Mouse (Mus musculus): Measurements from ENCODE around the gene Magi3.

Magi3 gene

DNA sequence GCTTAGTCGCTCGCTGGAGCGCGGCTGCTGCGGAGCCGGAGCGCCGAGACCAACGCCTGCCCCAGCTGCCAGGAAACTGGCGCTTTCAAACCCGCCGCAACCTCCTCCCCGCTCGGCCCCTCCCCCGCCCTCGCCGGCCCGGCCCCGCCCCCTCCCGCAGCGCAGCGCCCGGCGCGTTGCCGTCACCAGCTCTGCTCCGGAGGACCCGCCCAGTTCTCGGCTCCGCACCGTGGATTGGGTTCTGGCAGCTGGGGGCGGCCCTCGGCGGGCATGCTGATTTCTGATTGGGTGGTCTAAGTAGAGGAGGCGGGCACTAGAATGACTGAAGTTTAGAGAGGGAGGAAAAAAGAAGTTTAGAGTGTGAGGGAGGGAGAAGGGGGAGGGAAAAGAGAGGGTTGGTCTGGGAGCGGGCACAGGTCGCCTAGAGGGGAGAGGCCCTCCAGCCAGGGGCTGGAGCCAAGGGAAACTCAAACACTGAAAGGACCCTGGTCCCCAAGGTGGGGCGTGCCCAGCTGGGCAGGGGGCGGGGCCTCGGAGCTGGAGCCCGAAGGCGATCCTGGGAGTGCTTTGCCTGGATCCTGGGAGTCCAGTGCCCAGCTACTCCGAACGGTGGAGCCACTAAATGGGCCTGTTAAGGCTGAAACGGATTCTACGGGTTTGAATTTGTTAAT lies at the start of gene Magi3:
Gene Magi3, minus strand, starts transcription at position 80 of the 671 bp plus-strand sequence.
- DNase-seq: peak; percentile 97

DNA sequence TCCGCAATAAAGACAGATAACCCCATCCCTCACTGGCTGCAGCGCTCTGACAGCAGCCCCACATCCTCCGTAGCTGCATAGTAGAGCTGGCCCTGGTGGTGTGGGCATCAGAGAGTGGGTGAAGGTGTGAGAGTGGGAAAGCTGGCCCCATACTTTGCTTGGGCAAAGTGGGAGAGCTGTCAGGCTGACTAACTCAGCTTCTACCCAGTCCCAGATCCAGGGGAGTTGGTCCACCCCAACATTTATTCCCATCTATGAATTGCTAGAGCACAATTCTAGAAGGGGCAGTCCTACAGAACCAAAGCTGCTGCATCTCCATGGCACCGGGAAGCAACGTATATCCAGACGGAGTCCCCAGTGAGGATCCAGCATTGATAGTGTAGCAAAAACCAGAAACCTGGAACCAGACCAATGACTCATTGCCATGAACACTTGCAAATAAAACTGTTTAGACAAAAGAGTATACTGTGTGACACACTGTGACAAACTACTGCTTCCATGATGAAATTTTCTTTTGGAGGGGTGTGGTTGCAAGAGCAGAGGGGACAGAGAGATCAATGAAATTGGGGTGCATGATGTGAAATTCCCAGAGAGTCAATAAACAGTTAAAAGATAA lies 44.5 kb upstream of the Magi3 start:
- DNase-seq: no peak

DNA sequence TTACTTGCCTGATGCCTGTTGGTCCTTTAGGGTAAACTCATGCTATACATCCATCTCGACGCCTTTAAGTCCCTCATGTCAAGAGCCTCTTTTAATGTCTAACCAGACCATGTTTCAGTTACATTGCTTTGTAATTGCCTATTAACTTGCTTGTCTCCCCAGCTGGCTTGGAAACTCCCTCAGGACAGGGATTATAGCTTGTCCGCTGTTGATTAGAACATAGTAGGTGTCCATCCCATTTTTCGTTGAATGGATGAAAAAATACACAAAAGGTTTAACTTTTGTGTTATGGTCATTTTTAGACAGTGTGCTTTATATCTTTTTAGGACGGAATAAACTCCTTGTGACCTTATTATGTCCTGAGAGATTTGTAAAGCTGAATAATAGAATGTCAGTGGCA lies 40.0 kb upstream of the Magi3 start:
- no peak for DNase-seq

DNA sequence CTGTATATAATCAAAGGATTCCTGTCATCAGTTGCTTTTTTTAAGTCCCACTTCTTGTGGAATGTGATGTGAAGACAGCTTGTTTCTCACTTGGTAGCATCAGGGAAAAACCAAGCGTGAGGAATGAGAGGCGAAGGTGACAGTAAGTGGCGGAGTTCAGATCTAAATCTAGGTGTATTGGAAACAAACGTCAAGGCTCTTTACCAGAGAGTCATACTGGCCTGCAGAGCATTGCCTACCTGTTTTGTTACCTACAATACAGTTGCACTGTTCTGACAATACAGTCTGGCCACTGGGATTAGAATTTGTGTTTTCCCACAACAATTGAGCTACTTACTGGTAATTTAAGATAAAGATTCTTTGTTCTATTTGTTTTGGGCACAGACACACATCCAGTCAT lies 39.0 kb upstream of the Magi3 start:
- DNase-seq: no peak

DNA sequence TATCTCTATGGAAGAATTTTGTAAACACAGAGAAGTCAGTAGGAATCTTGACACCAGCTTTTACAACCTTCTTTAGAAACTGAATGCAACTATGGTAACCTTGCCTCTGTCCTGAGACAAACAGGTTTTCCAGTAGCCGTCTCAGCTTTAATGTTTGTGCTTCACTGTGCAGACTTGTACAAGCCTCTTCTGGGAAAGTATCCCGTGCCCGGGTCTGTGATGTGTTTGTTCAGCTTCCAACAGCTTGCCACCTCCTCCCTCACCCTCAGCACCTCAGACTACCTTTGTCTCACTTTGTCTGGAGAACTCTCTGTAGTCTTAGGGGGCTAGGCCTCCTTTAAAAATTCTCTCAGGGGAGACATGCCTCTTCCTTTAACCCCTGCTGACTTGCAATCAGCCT lies 36.9 kb upstream of the Magi3 start:
- peak; percentile 20 for DNase-seq

DNA sequence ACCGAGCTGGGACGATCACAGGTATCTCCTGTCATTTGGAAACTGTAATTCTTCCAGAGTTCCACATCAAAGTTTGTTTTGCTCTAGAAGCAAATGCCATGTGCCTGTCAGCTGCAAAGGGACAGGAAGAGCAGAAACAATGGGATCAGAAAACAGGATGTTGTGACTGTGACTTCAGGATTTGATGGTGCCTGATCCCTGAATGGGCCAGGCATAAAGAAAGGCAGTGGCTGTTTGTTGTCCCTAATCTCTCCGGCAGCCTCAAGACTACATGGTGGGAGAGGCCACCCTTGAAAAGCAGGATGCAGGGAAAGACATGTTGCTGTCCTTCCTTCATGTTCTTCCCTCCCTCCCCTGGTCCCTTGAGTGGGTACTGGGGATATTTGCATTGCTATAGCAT lies 33.6 kb upstream of the Magi3 start:
- no peak for DNase-seq

DNA sequence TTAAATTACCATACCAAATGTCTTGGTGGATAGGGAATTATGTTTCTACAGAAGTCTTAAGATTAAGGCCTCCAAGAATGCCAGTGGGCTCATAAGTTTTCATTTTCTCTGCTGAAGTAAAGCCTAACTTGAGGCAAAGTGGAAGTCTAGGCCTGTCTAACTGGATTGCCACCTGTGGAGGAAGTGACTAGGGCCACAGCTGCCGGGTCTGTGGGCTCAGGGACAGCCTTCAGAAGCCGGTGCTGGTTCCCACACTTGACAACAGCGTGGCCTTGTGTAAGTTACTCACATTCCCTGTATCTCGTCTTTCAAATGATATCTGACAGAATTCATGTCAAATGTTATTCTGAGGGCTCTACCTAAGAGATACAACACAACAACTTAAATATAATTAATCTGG lies 27.7 kb upstream of the Magi3 start:
- DNase-seq: peak; percentile 63

DNA sequence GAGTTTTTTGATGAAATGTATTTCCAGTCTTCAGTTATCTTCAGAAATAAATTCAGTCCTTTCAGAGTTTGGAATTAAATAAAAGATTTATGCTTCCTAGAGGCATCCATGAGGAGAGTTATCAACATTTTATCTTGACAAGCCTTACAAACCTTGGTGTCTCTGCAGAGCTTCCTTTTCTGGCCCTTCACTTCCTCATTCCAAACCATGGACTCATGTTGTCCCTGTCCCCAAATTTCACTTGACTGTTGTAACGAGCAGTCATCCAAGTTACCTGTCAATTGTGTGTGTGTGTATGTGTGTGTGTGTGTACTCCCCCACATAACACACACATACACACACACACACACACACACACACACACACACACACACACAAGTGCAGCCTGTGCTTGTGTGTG lies 26.9 kb upstream of the Magi3 start:
- no peak for DNase-seq

DNA sequence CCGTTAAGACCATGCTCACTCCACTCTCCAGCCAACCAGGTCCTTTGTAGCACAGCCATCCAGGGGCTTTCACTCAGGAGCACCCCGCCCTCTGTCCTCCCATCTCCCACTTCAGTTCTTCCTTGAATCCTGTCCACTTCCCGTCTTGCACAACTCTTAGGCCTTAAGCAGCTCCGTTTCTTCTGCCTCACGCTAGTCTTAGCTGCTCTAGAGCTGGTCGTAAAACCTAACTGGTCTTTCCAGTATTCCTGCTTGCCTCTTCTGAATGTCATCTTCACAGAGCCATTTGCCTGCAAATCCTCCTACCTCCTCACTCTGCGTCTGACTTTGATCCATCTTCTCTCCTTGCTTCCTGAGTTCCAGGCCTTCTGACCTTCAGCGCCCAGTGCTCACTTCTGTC lies 24.2 kb upstream of the Magi3 start:
- DNase-seq: no peak

DNA sequence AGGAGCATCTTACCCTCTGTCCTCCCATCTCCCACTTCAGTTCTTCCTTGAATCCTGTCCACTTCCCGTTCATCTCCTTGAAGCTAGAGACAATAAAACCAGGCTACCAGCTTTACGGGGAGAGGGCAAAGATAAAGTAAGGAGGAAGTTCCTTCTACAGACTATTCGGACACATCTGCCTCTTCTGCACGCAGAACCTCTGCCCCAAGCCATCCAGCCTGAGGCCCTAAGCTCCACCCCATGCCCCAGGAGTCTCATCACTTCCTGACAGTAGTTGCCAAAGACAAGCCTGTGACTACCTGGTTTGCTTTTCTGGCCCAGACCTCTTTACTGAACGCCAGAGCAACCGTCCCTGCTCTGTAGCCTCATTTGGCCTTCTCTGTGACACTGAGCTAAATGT lies 23.8 kb upstream of the Magi3 start:
- DNase-seq: no peak

DNA sequence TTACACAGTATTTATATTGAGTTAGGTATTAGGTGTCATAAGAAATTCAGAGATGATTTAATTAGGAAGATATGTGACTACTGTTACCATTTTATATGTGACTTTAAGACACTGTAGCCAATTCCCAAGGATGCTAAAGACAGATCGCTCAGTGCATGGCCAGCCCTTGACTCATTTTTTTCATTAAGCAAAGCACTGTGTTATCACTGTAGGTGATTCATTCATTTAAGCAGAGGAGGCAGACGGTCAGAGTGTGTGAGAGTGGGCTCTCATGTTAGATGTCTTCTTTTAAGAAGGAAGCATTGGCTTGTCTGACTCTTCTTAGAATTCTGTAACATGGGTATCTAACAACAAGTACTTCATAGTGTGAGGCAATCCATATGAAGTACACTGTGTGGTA lies 19.6 kb upstream of the Magi3 start:
- no peak for DNase-seq

DNA sequence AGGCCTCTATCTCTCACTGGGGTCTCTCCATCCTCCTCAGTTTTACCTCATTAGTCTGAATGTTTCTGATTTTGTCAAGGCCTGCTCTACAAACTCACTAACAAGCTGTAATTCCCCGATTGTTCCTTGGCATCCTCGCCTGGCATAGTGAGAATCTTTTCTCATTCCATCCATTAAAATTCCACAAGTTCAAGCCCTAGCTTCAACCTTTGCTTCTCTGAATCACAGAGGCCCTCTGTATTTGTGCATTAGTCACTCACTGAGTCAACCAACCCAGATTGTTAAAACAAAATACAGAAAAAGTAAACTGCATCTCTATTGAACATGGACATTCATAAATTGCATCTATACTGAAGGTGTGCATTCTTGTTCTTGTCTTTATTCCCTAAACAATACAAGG lies 19.2 kb upstream of the Magi3 start:
- DNase-seq: no peak

DNA sequence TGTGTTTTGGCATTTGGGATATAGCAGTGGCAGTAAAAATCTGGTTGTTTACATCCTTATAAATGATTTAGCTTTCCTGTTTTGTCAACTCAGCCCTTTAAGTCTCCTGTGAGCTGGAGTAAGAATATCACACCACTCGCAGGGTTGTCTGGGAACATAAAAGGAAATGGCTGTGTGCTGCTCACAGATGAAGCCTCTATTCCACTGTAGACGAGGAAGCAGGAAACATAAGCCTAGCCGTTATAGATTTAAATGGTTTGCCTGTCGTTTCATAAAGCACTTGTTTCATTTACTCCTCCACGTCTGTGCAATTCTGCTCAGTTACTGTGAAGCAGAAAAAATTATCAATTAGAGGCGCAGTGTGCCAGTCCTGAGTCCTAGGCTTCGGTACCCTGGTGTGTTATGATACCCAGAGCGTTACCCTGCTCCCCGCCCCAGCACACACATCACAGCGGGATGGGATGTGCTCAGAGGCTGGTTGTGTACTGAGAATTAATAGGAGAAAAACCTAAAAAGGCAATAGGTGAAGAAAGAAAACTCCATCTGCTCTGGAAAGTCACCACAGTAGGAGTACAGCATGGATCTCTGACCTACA lies 17.8 kb upstream of the Magi3 start:
- DNase-seq: no peak

DNA sequence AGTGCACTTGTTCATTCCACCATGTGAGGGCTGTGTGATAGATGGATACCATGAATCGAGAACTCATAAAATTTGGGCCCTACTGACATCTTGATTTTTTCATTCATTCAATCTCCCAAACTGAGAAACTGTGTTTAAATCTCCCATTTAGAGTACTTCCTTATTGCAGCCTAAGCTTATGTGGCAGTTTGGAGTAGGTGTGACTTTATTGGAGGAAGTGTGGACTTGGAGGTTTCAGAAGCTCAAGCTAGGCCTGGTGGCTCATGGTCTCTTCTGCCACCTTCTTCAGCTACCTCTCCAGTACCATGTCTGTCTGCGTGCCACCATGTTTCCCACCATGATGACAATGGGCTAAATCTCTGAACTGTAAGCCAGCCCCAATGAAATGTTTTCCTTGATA lies 15.9 kb upstream of the Magi3 start:
- DNase-seq: no peak

DNA sequence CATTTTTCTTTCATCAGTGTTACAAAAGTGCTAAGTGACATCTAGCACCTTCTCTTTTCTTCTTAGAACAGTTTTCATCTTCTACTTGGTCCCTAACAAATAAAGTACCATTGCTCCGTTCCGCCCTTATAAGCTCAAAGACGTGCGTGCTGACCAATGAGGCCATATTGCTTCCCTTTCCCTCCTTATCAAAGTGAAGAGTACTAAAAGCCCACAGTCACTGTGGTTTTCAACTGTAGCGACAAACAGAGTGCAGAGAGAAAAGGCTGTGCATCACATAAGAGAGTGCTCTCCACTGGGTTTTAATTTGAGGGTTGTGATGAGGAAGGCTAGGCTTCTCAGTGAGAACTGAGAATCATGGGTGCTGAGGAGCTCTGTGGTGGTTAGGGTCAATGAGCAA lies 14.9 kb upstream of the Magi3 start:
- no peak for DNase-seq

DNA sequence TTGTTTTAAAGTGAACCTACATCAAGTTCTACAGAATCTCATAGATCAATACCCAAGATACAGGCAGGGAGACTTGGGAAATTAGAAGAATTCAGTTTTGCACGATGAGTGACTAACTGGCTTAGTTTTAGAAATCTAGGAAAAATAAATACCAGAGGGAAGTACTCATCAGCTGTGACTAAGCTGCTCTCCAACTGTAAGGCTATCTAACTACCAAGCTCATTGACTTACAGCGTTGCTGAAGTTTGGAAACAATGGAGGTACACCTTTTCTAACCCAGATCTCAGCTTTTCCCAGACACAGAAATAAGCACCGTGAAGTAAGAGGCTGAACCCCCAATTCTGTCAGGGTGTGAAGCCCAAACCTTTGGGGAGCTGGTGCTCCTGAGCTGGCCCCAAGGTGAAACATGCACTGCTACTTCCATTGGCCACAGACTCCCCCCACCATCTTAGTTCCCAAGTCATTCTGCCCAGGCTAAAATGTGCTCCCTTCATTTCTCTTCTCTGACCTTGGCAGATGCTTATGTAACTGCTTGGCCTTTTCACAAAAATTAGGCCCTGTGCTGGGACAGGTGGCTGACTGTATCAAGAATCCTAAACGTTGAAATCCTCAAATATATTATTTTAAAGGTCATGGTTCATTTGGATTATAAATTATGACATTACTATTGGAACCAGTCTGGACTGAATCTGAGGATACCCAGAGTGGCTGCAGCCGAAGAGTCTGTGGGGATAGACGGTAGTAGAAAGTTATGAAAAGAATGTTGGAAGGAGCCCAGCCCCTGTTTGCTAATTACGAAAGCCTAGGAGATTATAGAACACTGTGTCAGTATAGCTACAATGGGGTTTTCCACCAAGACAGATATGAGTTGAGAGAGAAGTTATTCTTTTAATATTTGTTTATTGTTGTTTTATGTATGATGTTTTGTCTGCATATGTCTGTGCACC lies 13.5 kb upstream of the Magi3 start:
- DNase-seq: no peak

DNA sequence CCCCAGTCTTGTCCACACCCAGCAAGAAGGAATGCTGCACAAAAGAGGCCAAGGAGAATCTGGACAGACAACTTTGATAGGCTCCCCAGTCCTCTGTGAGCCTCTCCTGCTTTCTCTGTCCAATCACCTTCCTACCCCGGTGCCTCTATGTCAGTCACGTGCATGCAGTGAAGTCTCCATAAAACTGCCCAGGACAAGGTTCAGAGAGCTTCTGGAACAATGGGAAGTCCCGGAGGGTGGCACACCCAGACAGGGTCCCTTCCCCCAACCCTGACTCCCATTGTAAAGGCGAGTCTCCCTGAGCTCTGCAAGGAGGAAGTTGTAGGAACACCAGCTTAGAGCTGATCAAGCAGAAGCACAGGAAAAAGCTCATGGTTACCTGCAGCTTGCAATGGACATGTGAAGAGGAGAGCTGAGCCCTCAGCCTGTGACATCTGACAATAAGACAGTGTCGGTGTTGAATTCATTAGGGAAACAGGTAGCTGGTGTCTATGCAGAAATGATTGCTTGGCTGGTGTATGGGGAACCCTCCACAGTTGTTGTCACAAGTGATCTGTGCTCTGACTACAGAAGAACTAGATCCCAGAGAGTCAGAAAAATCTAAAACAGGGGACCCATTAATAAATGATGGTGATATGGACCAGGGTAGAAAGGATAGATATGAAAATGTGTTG lies 7.4 kb upstream of the Magi3 start:
- DNase-seq: no peak

DNA sequence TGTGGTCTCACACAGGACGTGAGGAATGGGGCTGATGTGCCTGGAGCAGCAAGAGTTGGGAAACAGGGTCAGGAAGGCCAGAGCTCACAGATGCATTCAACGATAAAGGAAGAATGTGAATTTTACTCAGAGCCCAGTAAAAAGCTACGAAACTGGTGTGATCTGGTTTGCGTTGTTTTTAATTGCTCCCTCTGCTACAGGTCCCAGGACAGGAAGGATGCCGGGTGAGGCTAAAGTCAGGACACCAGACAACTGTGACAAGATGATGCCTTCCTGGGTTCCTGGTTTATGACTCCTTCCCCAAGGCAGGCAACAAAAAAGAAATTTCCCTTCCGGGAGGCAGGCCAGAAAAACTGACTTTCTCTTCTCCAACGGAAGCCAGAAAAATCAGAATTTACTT lies 6.6 kb upstream of the Magi3 start:
- no peak for DNase-seq

DNA sequence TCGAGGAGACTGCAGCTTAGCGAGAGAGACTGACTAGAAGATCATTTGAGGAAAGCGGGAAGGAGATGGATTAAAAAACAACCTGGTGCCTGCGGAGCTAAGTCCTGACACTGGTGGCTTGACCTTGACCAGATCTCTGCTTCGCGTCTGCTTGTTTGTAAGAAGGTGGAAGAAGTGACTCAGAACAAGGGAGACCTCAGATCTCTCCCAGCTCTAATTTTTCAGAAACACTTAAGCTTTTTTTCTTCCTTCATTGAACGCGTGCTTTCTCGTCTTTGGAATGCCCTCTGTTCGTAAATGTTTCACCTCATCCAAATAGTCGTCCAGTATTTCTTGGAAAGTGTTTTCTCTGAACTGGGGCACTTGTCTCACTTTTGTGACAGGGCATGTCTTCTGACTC lies 982 bp upstream of the Magi3 start:
- DNase-seq: no peak

DNA sequence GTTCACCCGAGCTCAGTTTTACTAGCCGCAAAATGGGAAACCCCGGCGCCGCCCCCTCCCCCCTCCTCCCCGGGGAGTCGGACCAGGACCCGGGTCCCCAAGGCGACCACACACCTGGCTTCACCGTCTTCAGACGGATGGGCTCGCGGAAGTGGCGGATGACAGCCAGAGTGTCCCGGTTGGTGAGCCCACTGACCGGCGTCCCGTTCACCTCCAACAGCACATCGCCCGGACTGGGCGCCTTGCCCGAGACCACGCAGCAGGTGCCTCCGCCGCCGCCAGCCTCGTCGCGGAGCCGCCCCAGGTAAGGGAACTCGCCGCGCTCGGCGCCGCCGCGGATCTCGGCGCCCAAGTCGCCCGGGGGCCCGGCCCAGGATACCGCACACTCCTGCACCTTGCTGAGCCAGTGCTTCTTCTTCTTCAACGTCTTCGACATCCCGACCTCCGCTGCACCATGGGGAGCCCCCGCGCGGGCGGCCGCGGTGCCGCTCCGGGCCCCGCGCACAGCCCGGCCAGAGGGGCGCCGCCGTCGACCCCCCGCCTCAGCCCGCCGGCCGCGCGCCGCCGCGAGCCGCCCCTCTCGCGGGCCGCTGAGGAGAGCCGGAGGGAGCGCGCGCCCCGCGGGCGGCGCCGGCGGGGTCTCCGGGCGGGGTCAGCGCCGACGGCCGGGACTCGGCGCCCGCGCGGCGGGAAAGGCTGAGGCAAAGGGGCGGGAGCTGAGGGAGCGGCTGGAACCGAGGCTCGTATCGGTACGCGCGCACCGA lies 461 bp downstream of the Magi3 start:
- peak; percentile 79 for DNase-seq

DNA sequence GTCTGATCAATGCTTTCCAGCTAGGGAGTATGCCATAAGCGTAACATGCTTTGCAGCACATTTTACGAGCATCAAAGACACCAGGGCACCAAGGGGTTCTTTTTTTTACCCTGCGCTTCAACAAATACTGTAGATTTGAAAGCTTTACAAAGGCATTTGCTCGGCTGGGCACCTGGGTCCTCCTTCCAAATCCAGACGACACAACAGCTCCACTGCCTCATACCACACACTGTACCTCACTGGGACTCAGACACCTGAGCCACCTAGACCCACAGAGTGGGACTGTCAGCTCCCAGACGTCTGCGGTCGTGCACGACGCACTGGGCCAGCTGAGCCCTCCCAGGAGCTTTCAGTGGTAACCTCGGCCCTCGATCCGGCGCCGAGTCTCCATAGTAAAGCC lies 1.2 kb downstream of the Magi3 start:
- DNase-seq: peak; percentile 56

DNA sequence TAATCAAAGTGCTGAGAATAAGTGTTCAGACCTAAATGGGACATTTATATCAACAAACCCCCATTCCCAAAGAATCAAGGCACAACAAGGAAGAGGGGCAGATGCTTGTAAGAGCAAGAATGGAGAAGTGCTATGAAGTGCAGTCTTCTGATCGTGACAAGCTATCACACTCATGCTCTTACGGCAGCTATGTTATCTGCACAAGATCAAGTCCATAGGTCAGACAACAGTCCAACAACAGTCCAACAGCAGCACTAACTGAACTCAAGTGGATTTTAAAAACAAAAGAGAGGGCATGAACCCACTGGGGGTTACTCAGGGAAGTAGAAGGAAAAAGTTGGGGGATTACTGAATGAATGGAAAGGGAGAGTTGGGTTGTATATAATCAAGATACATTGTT lies 30.4 kb downstream of the Magi3 start:
- no peak for DNase-seq
